Mouse (Mus musculus): ENCODE data around the gene Gm11992. TPM values are rescaled to one million over a fixed set of nuclear protein-coding genes. Genes with fewer than 3 reads are reported as not detected.

Gene Gm11992
- polyA plus RNA-seq, 1 experiment from 2014 or later: 5.5 TPM

GRCm38 (mm10) chr11:9118421-9119121 lies 70.2 kb downstream of the Gm11992 start:
- H3K4me3 ChIP-seq (ENCODE audit: low read length): peak overlapping the region; percentile 75
- H3K4me1 ChIP-seq (ENCODE audit: control insufficient read depth, insufficient read depth, low read length): peaks cover 21% of the 10 kb centered on the region
- H3K27ac ChIP-seq (ENCODE audit: low read length): peak overlapping the region; percentile 82
- no peaks in the 10 kb centered on the region for H3K36me3 ChIP-seq (ENCODE audit: control insufficient read depth, insufficient read depth)
- under 1% methylated on average over 39 of the region's 40 CpGs for WGBS
- H3K9me3 ChIP-seq (replicated peaks; ENCODE audit: control insufficient read depth, low read length): no peaks in the 10 kb centered on the region
- peak; percentile 74 for ATAC-seq (replicated peaks; ENCODE audit: extremely low read depth, insufficient read depth, low FRiP score)
- H3K27me3 ChIP-seq (ENCODE audit: control insufficient read depth, insufficient read depth, low read length): peaks cover 6% of the 10 kb centered on the region
- peak overlapping the region; percentile 97 for H3K4me2 ChIP-seq (ENCODE audit: low read depth, low read length)
- H3K9ac ChIP-seq (ENCODE audit: low read length): peak overlapping the region; percentile 80

Other genes with a start within 250 kb of the Gm11992 start
- gene Pkd1l1, start 75.3 kb upstream of the Gm11992 start, polyA plus RNA-seq (2015; fragmentation: Nextera tagmentation; extraction: Ambion mirVana): 0.06 and 0.16 TPM in 2 replicates
- gene Hus1, start 37.4 kb upstream of the Gm11992 start, polyA plus RNA-seq (2015; fragmentation: Nextera tagmentation; extraction: Ambion mirVana): 13.2 and 13.3 TPM in 2 replicates
- 0.85 and 1.2 TPM in 2 replicates for gene Sun3, start 397 bp downstream of the Gm11992 start, polyA plus RNA-seq (2015; fragmentation: Nextera tagmentation; extraction: Ambion mirVana)
- gene Upp1, start 69.5 kb downstream of the Gm11992 start, polyA plus RNA-seq (2015; fragmentation: Nextera tagmentation; extraction: Ambion mirVana): 37.6 and 47.2 TPM in 2 replicates
- 0.01 TPM in 2 replicates for gene Abca13, start 143.3 kb downstream of the Gm11992 start, polyA plus RNA-seq (2015; fragmentation: Nextera tagmentation; extraction: Ambion mirVana)